Mouse (Mus musculus): ENCODE results near the gene Khsrp. TPM values are rescaled to one million over a fixed set of nuclear protein-coding genes. Genes with fewer than 3 reads are reported as not detected.

Gene Khsrp
- polyA plus RNA-seq, 1 experiment from 2014 or later: 40.0 TPM

DNA sequence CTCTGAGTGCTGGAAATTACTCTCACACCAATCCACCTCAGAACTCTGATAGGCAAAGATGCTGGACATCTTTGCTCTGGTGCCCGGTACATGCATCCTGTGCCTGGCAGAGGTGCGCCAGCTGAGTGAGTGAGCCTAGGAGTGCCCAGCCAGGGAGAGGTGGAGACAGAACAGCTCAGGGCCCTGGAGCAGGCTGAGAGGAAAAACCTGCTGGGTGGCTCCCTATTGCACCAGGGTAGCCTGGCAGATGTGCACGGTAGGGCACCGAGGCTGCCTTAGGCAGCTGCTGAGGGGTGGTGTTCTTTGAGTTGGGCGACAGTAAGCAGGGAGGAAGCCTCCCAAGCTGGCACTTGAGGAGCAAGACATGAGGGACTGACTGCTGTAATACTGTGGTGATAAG is 49.3 kb downstream of the Khsrp start, which contains the start of gene Acer1:
TSS of gene Acer1 (minus strand) at position 114 of the 400 bp plus-strand sequence.
- Histone ChIP-seq H3K36me3 (replicated peaks; ENCODE audit: control insufficient read depth, insufficient read depth, low read depth, low read length) (no peaks in the 10 kb centered on the region), H3K4me1 (ENCODE audit: control insufficient read depth, insufficient read depth, low read length) (no peaks in the 10 kb centered on the region), H3K9ac (replicated peaks; ENCODE audit: low read length) (no peak within 1 kb of the TSS), H3K9me3 (replicated peaks; ENCODE audit: control insufficient read depth, low read length) (no peaks in the 10 kb centered on the region), H3K27ac (replicated peaks; ENCODE audit: low read depth, low read length) (no peak within 1 kb of the TSS), H3K4me2 (ENCODE audit: low read depth, low read length) (no peak within 1 kb of the TSS), H3K27me3 (ENCODE audit: control insufficient read depth, insufficient read depth, low read length) (no peaks in the 10 kb centered on the region), H3K4me3 (ENCODE audit: low read depth, low read length) (no peak within 1 kb of the TSS)
- ATAC-seq (replicated peaks; ENCODE audit: insufficient number of reproducible peaks, low FRiP score, low TSS enrichment, low read depth) (no peak), DNase-seq (ENCODE audit: low spot score) (no peak)
- WGBS: 79% methylated on average over 5 of the region's 5 CpGs

DNA sequence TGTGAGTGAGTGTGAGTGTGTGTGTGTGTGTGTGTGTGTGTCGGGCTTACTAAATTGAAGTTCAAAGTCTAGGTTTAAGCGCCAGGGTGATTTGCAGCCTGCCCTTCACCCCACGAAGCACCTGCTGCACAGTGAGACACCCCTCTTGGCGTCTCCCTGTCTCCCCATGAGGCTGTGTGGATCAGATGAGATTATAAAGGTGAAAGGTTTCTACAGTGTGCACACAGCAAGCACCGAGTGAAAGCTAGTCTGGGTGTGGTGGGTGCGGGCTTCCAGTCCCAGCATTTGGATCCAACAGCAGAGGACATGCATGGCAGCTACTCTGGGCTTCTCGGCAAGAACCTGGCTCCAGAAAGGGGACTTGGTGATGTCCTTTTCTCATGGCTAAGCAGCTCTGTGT is 50.3 kb downstream of the Khsrp start:
- WGBS: 77% methylated on average over 7 of the region's 7 CpGs
- Histone ChIP-seq H3K27me3 (ENCODE audit: control insufficient read depth, insufficient read depth, low read length) (no peaks in the 10 kb centered on the region), H3K4me3 (ENCODE audit: low read depth, low read length) (no peak overlapping the region), H3K36me3 (replicated peaks; ENCODE audit: control insufficient read depth, insufficient read depth, low read depth, low read length) (no peaks in the 10 kb centered on the region), H3K4me2 (ENCODE audit: low read depth, low read length) (no peak overlapping the region), H3K9ac (replicated peaks; ENCODE audit: low read length) (no peak overlapping the region), H3K27ac (replicated peaks; ENCODE audit: low read depth, low read length) (no peak overlapping the region), H3K4me1 (ENCODE audit: control insufficient read depth, insufficient read depth, low read length) (no peaks in the 10 kb centered on the region), H3K9me3 (replicated peaks; ENCODE audit: control insufficient read depth, low read length) (no peaks in the 10 kb centered on the region)
- ATAC-seq (replicated peaks; ENCODE audit: insufficient number of reproducible peaks, low FRiP score, low TSS enrichment, low read depth) (no peak), DNase-seq (ENCODE audit: low spot score) (no peak)

DNA sequence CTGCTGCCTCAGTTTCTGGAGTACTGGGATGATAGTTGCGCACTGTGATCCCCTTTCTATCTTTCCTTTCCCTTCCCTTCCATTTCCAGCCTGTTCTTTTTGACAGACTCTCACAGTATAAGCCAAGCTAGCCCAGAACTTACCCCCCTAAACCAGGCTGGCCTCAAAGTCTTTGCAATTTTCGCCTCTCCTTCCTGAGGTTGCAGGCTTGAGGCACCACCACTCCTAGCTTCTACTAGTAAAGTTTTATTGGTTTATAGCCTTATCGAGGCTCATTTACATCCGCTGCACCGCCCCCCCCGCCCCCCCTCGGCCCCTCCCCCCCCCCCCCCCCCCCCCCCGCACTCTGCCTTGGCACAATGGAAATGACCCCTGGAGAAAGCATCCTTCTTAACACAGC is 51.8 kb downstream of the Khsrp start:
- no peak overlapping the region for H3K4me3 ChIP-seq (ENCODE audit: low read depth, low read length)

DNA sequence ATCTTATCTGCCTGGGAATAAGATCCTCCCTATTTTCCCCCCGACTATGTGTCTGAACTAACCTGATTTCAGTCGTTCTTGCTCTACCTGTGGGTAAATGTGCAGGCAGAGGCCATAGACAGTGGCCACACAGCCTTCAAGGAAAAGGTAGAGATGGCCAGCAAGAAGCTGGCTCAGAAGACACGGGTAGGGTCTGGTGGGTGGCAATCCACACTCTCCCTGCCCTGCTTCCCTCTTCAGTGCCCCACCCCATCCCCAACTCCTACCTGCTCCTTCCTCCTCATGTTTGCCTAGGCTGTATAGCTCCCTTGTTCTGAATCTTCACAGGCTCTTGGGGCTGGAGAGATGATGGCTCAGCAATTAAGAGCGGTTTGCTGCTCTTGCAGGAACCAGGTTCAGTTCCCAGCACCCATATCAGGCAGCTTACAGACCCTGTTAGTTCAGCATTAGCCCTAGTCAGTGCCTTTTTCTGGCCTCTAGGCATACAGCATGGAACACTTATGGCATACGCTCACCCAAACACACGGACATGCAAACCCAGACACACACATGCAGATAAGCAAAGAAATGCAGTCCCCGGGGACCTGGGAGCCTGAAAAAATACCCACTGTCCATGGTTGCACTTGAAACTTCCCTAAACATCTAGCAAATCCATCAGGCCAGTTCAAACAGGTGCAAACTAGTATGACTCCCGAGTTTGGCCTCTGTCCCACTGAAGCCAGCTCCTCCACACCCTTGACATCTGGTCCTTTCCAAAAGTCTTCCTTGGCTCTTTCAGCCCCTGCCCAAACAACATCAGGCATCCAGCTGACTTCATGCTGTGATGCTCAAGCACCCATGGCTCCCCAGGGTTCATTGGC is 54.6 kb downstream of the Khsrp start:
- WGBS: 72% methylated on average over 8 of the region's 8 CpGs
- H3K27me3 ChIP-seq (ENCODE audit: control insufficient read depth, insufficient read depth, low read length): no peaks in the 10 kb centered on the region
- DNase-seq (ENCODE audit: low spot score): no peak
- H3K36me3 ChIP-seq (replicated peaks; ENCODE audit: control insufficient read depth, insufficient read depth, low read depth, low read length): no peaks in the 10 kb centered on the region
- H3K4me2 ChIP-seq (ENCODE audit: low read depth, low read length): no peak overlapping the region
- no peaks in the 10 kb centered on the region for H3K9me3 ChIP-seq (replicated peaks; ENCODE audit: control insufficient read depth, low read length)
- H3K4me3 ChIP-seq (ENCODE audit: low read depth, low read length): no peak overlapping the region
- no peaks in the 10 kb centered on the region for H3K4me1 ChIP-seq (ENCODE audit: control insufficient read depth, insufficient read depth, low read length)
- no peak for ATAC-seq (replicated peaks; ENCODE audit: insufficient number of reproducible peaks, low FRiP score, low TSS enrichment, low read depth)
- H3K27ac ChIP-seq (replicated peaks; ENCODE audit: low read depth, low read length): no peak overlapping the region
- H3K9ac ChIP-seq (replicated peaks; ENCODE audit: low read length): no peak overlapping the region

More for the DNA sequence above, 51.8 kb downstream of the Khsrp start:
- H3K9ac ChIP-seq (replicated peaks; ENCODE audit: low read length): no peak overlapping the region
- H3K4me1 ChIP-seq (ENCODE audit: control insufficient read depth, insufficient read depth, low read length): no peaks in the 10 kb centered on the region
- no peak for ATAC-seq (replicated peaks; ENCODE audit: insufficient number of reproducible peaks, low FRiP score, low TSS enrichment, low read depth)
- H3K36me3 ChIP-seq (replicated peaks; ENCODE audit: control insufficient read depth, insufficient read depth, low read depth, low read length): no peaks in the 10 kb centered on the region
- H3K4me2 ChIP-seq (ENCODE audit: low read depth, low read length): no peak overlapping the region
- H3K27me3 ChIP-seq (ENCODE audit: control insufficient read depth, insufficient read depth, low read length): no peaks in the 10 kb centered on the region
- no peak overlapping the region for H3K27ac ChIP-seq (replicated peaks; ENCODE audit: low read depth, low read length)
- DNase-seq (ENCODE audit: low spot score): no peak
- no peaks in the 10 kb centered on the region for H3K9me3 ChIP-seq (replicated peaks; ENCODE audit: control insufficient read depth, low read length)
- WGBS: 54% methylated on average over 4 of the region's 8 CpGs

DNA sequence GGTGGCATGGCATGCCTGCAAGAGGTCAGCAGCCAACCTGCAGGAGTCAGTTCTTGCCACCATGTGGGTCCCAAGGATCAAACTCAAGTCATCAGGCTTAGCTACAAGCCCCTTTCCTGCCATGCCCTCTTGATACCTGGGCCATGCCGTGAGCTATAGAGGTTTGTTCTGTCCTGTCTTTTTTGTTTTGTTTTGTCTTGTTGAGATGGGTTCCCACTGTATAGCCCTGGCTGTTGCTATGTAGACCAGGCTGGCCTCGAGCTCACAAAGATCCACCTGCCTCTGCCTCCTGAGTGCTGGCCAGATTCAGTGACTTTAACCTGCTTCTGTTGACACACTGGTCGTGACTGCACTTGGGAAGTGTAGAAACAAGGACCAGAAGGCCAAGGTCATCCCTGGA is 55.9 kb downstream of the Khsrp start:
- Histone ChIP-seq H3K36me3 (replicated peaks; ENCODE audit: control insufficient read depth, insufficient read depth, low read depth, low read length) (no peaks in the 10 kb centered on the region), H3K4me2 (ENCODE audit: low read depth, low read length) (no peak overlapping the region), H3K4me3 (ENCODE audit: low read depth, low read length) (no peak overlapping the region), H3K27ac (replicated peaks; ENCODE audit: low read depth, low read length) (no peak overlapping the region), H3K9ac (replicated peaks; ENCODE audit: low read length) (no peak overlapping the region), H3K27me3 (ENCODE audit: control insufficient read depth, insufficient read depth, low read length) (no peaks in the 10 kb centered on the region), H3K4me1 (ENCODE audit: control insufficient read depth, insufficient read depth, low read length) (no peaks in the 10 kb centered on the region), H3K9me3 (replicated peaks; ENCODE audit: control insufficient read depth, low read length) (no peaks in the 10 kb centered on the region)
- ATAC-seq (replicated peaks; ENCODE audit: insufficient number of reproducible peaks, low FRiP score, low TSS enrichment, low read depth): no peak
- WGBS: 61% methylated on average over 3 of the region's 3 CpGs
- no peak for DNase-seq (ENCODE audit: low spot score)

DNA sequence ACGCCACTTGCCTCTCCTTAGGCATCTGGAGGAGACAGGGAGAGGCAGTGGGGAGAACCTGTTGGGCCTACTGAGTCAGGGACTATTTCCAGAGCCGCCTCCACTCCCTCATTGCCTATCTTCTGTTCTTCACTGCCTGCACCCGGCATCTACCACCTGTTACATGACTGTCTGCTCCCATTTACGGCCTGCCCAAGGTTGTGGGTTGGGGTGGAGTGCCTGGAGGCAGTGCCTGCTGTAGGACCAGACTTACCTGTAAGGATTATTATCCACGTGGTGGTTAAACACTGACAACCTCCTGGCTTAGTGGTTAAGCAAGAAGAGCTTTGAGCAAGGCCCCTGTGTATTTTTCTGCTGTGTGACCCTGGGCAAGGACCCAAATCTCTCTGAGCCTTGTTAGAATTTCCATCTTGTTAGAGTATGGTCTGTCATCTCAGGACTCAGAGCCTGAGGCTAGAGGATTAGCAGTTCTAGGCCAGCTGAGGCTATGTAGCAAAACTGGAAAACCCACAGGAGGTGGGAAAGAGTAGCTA is 56.5 kb downstream of the Khsrp start:
- Histone ChIP-seq H3K4me3 (ENCODE audit: low read depth, low read length) (no peak overlapping the region), H3K27me3 (ENCODE audit: control insufficient read depth, insufficient read depth, low read length) (no peaks in the 10 kb centered on the region), H3K4me1 (ENCODE audit: control insufficient read depth, insufficient read depth, low read length) (no peaks in the 10 kb centered on the region), H3K27ac (replicated peaks; ENCODE audit: low read depth, low read length) (no peak overlapping the region), H3K4me2 (ENCODE audit: low read depth, low read length) (no peak overlapping the region), H3K36me3 (replicated peaks; ENCODE audit: control insufficient read depth, insufficient read depth, low read depth, low read length) (no peaks in the 10 kb centered on the region), H3K9me3 (replicated peaks; ENCODE audit: control insufficient read depth, low read length) (no peaks in the 10 kb centered on the region), H3K9ac (replicated peaks; ENCODE audit: low read length) (no peak overlapping the region)
- DNase-seq (ENCODE audit: low spot score) (no peak), ATAC-seq (replicated peaks; ENCODE audit: insufficient number of reproducible peaks, low FRiP score, low TSS enrichment, low read depth) (no peak)
- WGBS: 73% methylated on average over 5 of the region's 5 CpGs

DNA sequence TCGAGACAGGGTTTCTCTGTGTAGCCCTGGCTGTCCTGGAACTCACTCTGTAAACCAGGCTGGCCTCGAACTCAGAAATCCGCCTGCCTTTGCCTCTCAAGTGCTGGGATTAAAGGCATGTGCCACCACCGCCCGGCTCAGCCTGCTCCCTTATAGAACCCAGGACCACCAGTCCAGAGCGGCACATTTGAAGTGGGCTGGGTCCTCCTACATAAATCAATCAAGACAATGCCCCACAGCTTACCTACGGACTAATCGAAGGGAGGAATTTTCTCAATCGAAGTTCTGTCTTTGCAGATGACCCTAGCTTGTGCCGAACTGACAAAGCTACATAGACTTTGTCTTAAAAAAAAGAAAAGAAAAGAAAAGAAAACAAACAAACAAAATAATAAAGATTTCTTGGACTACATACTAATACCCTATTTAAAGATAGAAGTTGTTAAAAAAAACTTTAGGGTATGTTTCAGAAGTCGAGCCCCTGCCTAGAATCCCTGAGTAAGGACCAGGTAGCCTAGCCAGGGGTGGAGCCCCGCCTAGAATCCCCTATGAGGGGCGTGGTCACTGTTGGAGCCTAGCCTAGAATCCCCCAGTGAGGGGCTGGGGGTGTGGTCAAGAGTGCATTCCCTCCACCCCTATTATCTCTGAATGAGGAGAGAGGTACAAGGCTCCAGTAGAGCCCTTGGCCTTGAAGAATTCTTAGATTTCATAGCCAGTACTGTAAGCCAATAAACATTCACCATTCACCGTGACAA is 57.2 kb downstream of the Khsrp start:
- Histone ChIP-seq H3K36me3 (replicated peaks; ENCODE audit: control insufficient read depth, insufficient read depth, low read depth, low read length) (no peaks in the 10 kb centered on the region), H3K27me3 (ENCODE audit: control insufficient read depth, insufficient read depth, low read length) (no peaks in the 10 kb centered on the region), H3K9me3 (replicated peaks; ENCODE audit: control insufficient read depth, low read length) (no peaks in the 10 kb centered on the region), H3K27ac (replicated peaks; ENCODE audit: low read depth, low read length) (no peak overlapping the region), H3K4me3 (ENCODE audit: low read depth, low read length) (no peak overlapping the region), H3K9ac (replicated peaks; ENCODE audit: low read length) (no peak overlapping the region), H3K4me1 (ENCODE audit: control insufficient read depth, insufficient read depth, low read length) (no peaks in the 10 kb centered on the region), H3K4me2 (ENCODE audit: low read depth, low read length) (no peak overlapping the region)
- ATAC-seq (replicated peaks; ENCODE audit: insufficient number of reproducible peaks, low FRiP score, low TSS enrichment, low read depth) (no peak), DNase-seq (ENCODE audit: low spot score) (no peak)
- 66% methylated on average over 12 of the region's 14 CpGs for whole genome bisulfite sequencing
